9 mouse cellular contexts compared by ENCODE assay signal in genomic region chr6:128028116-128028940, GRCm38 (mm10).
A peak's percentile ranks its signal among the peaks of the same experiment; 100 is the strongest.
DNase-seq lines count a peak whose midpoint lies in the region; ATAC-seq and TF ChIP-seq lines count a peak whose summit lies in the region.
"Had no signal": no experiment of that assay in that cellular context is flagged by ENCODE, and none has a peak within 500 bp of the region (broad histone marks: within the 10 kb centered on the region; RNA-seq: fewer than 3 reads in every experiment).

No protein-coding gene starts in this region.

- no peak overlapping the region for H3K9ac ChIP-seq in intestine, postnatal 0 days (ENCODE audit: low read depth, low read length)
- H3K9ac ChIP-seq: limb, embryonic 12.5 days had no signal

- no peak overlapping the region for H3K4me3 ChIP-seq in heart, embryonic 10.5 days
- H3K4me3 ChIP-seq in thymus, adult 2 months (ENCODE audit: control insufficient read depth, insufficient read depth, low read length) = no peak overlapping the region
- no peak overlapping the region for H3K4me3 ChIP-seq in intestine, postnatal 0 days (ENCODE audit: low read depth, low read length)
- H3K4me3 ChIP-seq: limb, embryonic 12.5 days had no signal

- no peaks in the 10 kb centered on the region for H3K9me3 ChIP-seq in heart, embryonic 10.5 days
- no peaks in the 10 kb centered on the region for H3K9me3 ChIP-seq in intestine, postnatal 0 days (ENCODE audit: control insufficient read depth)
- H3K9me3 ChIP-seq: limb, embryonic 12.5 days had no signal

- peak; percentile 78 for DNase-seq in heart, embryonic 10.5 days (ENCODE audit: low spot score)
- no peak for DNase-seq in heart, adult 9 months (ENCODE audit: low spot score in 2 of 2)
- DNase-seq in thymus, adult 2 months = peak; percentile 37
- DNase-seq in thymus, adult 18-20 months = no peak
- DNase-seq in cerebellum, postnatal 14 days = peak; percentile 78 to 90
- DNase-seq in retina, postnatal 7 days (ENCODE audit: low read depth, low spot score) = peak; percentile 91
- no peak for DNase-seq in layer of hippocampus, adult 9-11 months

- peaks cover 12% of the 10 kb centered on the region for H3K36me3 ChIP-seq in heart, embryonic 10.5 days
- no peaks in the 10 kb centered on the region for H3K36me3 ChIP-seq in thymus, adult 2 months (ENCODE audit: control insufficient read depth, insufficient read depth, low read length)
- no peaks in the 10 kb centered on the region for H3K36me3 ChIP-seq in intestine, postnatal 0 days (ENCODE audit: control insufficient read depth, insufficient read depth)
- H3K36me3 ChIP-seq: limb, embryonic 12.5 days had no signal

- H3K4me2 ChIP-seq in intestine, postnatal 0 days (replicated peaks; ENCODE audit: low read depth) = no peak overlapping the region
- H3K4me2 ChIP-seq: limb, embryonic 12.5 days had no signal

- peaks cover 75% of the 10 kb centered on the region for H3K4me1 ChIP-seq in heart, embryonic 10.5 days
- H3K4me1 ChIP-seq in thymus, adult 2 months (replicated peaks; ENCODE audit: control insufficient read depth, insufficient read depth, low read length) = peaks cover 27% of the 10 kb centered on the region
- no peaks in the 10 kb centered on the region for H3K4me1 ChIP-seq in intestine, postnatal 0 days (replicated peaks; ENCODE audit: control insufficient read depth, insufficient read depth, low read length)

- ATAC-seq in intestine, postnatal 0 days = no peak

- no peak for TF ChIP-seq CTCF in thymus, adult 2 months (IDR thresholded peaks at IDR 0.05; ENCODE audit: borderline replicate concordance, control insufficient read depth, extremely low read depth, insufficient read depth, low read length, poor library complexity)
- peak; percentile 68 for TF ChIP-seq CTCF in intestine, postnatal 0 days (IDR thresholded peaks at IDR 0.05; ENCODE audit: low read depth)

- H3K27ac ChIP-seq in heart, embryonic 10.5 days = peak overlapping the region; percentile 62; the same call in 1 of the 2 replicates
- no peak overlapping the region for H3K27ac ChIP-seq in thymus, adult 2 months (ENCODE audit: control insufficient read depth, insufficient read depth, low read length)
- H3K27ac ChIP-seq in intestine, postnatal 0 days (ENCODE audit: low read depth, low read length) = no peak overlapping the region
- H3K27ac ChIP-seq: limb, embryonic 12.5 days had no signal

- no peaks in the 10 kb centered on the region for H3K27me3 ChIP-seq in heart, embryonic 10.5 days (ENCODE audit: insufficient read depth, poor library complexity, severe bottlenecking)
- H3K27me3 ChIP-seq in thymus, adult 2 months (ENCODE audit: control insufficient read depth, insufficient read depth, low read length) = no peaks in the 10 kb centered on the region; the same call in 1 of the 2 replicates
- peaks cover 7% of the 10 kb centered on the region; the same call in 1 of the 2 replicates for H3K27me3 ChIP-seq in intestine, postnatal 0 days (replicated peaks; ENCODE audit: control insufficient read depth, insufficient read depth, low read length)

- TF ChIP-seq POLR2A in thymus, adult 2 months (IDR thresholded peaks at IDR 0.05; ENCODE audit: control insufficient read depth, extremely low read depth, insufficient read depth, low read length, poor library complexity) = no peak

- 33% methylated on average over 10 of the region's 10 CpGs for WGBS in heart, embryonic 10.5 days
- 69% methylated on average over 10 of the region's 10 CpGs for WGBS in thymus, adult 2 months
- 57% methylated on average over 10 of the region's 10 CpGs for WGBS in intestine, postnatal 0 days

Comparison
In these comparisons a context has a peak if more than half of its experiments do, and no peak if none do; other contexts are left out.
1. DNase-seq: peak in heart, embryonic 10.5 days (single experiment), thymus, adult 2 months (single experiment), cerebellum, postnatal 14 days (2 of 2) and retina, postnatal 7 days (single experiment); none in heart, adult 9 months (0 of 2), thymus, adult 18-20 months (0 of 2) and layer of hippocampus, adult 9-11 months (single experiment).